Mouse (Mus musculus) lung, postnatal 25 days (tissue): ENCODE results near the gene Rpa1.
"Not testable (repeated sequence)": the region's sequence is repeated elsewhere in the genome, so short reads cannot be mapped to it uniquely, and the experiment has no call there.

Experiments used
- DNase-seq: peaks from one replicate; pipeline ENCODE4 v3.0.0; 2022; ENCODE audit warnings: low spot score

Gene Rpa1

DNA sequence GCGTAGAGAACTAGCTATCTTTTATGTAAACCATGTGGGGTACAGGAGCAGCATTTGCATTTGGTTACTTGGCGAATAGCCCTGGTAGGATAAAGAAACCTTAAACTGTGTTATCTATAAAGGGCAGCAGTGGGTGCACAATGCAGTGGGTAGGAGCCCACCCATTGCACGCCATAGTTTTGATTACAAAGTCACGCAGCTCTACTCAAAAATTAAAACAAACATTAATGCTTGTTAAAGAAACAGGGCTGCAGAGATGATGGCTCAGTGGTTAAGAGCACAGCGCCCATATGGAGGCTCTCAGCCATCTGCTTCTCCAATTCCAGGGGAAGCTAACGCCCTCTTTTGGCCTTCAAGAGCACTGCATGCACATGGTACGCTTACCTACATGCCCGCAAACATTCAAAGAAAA lies 24.8 kb downstream of the Rpa1 start:
- DNase-seq, result no peak

DNA sequence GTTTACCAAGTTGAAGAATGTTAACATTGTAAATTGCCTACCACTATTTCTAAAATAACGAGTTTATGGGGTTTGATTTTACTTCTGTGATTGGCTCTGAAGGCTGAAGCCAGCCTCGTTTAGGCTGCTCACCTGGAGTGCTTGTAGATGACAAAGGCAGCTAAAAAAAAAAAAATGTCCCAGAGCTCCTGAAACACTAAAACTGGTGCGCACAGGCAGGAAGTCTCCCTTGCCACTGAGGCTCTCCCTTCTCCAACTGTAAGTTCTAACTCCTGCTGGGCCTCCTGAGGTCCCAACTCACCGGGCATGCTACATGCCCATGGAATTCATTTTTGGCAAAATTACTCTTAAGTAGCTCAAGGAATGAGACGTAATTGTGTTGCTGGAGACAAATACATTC lies 28.9 kb downstream of the Rpa1 start:
- DNase-seq, result no peak

DNA sequence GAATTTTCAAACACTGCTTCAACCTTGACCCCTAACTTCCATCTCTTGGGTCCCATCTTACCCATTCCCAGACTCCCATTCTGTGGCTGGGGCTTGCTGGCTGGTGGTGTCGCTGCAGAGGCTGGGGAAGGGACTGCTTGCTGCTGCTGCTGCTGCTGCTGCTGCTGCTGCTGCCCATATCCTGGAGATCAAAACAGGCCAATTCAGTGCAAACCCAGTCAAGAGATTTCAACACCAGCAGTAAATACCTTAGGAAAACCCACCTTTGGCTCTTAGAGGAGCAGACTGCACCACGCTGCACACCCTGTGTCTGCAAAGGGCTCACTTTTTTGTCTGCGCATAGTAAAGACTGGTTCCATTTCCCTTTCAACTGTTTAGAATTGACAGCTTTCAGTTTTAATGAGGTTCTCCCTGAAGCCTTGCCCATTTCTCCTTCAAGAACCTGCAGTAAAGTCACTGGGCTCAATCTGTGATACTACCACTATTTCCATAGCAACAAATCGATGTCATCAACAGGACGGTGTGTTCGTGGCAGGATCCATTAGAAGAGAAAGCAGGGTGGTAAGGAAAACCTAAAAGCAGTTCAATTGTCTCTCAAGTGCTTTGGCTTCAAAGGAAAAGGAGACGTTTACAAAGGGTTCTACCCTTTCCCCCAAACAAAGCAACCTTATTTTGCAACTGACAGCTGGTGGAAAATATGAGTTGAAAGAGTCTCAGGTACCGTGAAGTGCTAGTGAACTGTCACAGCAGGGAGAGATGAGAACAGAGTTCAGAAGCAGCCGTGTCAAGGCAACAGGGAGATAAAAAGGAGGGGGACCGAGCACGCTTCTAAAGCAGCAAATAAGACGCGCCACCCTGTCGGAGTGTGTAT lies 29.5 kb downstream of the Rpa1 start:
- no peak for DNase-seq

DNA sequence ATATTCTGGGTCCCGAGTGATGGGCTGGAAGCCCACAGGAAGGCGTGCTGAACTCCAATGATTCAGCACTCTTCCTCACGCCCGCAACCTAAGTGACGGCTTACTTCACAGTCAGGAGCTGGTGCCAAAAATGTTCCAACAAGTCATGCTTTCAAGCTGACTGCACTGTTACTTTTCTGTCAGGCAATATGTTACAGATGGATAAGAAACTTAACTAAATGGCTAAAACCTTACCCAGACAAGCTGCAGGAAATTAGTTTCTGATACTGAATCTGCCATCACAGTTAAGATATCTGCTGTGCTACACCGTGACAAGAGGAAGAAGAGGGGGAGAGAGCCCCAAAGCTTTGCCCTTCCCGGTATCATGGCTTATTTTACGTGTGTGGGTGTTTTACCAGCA lies 34.3 kb downstream of the Rpa1 start:
- DNase-seq, result no peak

DNA sequence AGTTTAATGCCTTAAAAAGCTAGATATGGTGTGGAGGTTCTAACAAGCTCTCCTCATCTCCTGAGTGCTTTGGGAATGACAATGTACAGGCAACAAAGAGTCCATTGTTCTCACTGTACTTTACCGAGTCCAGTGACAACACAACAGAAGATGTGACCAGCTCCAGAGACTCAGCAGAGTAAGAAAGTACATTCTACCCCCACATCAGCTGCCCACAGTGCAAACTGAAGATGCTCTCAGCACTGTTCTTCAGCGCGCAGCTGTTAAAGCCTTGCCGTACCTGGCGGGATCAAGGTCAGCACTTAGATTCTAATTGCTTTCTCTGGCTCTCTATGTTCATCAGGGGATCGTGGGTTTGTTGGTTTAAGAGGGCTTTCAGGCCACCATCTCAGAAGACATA lies 36.4 kb downstream of the Rpa1 start:
- no peak for DNase-seq

DNA sequence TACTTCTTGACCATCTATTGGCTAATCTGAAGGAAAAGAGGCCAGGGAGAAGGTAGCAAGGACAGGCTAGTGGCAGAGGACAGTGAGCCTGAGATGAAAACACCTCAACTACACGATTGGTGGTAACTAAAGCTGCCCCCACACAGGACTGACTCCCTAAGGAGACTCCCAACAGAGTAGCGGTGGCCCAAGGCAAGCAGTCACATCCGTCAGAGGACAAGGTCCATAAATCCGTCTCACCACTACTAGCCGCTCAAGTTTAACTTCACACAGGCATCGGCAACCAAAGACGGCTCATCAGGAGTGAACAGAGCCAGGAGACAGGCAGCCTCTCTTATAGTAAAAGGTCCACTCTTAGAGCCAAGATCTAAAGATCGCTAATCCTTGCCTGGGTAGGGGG lies 37.3 kb downstream of the Rpa1 start:
- no peak for DNase-seq

DNA sequence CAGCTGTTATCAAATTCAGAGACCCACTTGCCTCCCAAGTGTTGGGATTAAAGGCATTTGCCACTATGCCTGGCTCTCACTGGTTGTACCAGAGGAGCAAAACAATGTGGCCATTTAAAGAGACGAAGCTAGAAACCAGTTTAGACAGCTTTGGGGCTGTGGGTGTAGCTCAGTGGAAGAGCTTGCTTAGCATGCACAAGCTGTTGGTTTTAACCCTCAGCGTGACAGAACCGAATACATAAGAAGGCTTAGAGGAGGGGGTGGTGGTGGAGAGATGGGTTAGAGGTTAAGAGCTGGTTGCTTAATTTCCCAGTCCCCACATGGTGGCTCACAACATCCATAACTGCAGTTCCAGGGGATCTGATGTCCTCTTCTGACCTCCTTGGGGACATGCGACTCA lies 39.5 kb downstream of the Rpa1 start:
- DNase-seq, result no peak

DNA sequence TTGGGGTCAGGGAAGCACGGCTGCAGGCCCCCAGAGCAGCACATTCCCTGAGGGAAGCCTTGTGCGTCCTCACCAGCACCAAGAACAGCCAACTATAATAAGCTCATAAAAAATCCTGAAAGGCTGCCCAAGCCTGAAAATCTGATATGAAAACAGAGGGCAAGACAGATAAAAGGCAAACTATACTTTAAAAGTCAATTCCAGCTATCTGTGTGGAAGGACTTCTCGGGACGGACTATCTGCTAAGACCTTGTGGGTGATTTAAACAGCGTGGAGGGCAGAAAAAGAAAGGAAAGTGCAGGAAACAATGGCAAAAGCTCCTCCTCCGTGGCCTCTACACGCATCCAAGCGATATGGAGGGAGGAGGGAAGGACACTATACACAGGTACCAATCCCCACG lies 43.3 kb downstream of the Rpa1 start:
- no peak for DNase-seq

DNA sequence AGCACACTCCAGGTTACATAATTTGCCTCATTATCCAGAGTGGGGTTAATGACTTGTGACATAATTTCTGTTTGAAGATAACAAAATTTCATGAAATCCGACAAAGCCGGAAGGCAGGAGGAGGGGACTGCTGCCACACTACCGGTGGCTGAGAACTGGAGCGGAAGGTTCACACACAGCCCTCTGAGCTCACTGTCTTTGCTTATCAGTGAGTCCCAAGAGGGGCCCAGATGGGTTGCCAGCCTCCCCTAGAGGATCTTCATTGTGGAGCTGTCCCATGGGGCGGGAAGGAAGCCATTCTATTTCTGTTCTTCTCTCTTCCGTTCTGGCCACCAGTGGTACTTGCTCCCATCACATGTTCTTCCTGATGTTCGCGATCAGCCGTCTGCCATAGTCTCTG lies 47.2 kb downstream of the Rpa1 start:
- DNase-seq, result no peak

DNA sequence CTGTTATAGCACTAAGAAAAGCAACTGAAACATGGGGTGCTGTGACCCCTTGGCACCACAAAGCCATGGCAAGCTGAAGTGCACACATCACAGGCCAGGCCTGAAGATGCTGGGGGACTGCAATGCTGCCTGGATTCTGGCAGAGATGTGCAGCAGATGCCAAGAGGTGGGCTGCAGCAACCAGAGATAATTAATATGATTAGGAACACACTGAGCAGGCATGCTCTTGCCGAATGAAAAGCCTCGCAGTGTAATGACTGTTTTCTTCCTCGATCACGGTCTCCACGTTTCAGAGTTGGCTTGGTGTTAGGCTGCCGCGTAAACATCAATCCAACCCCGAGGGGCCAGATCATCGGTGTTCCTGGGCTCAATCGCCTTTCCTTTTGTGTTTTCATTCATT lies 48.3 kb downstream of the Rpa1 start:
- no peak for DNase-seq

DNA sequence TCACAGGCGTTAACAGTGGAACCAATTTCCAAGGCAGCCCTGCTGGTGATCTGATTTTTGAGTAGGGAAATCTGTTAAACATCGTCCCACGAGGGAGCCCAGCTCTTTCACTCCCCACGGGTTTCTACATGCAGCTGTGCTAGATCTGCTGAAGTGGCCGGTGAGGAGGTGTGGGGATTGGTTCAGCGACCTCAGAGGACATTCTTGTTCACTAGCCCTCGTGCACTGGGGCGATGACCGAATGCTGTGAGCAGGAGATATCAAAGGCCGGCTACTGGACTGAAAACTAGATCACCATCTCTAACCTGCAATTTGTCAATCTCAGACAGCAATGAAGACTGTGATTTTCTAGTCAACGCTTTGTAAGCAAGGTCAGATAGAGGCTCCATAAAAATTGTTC lies 49.6 kb downstream of the Rpa1 start:
- DNase-seq, result peak; percentile 26

DNA sequence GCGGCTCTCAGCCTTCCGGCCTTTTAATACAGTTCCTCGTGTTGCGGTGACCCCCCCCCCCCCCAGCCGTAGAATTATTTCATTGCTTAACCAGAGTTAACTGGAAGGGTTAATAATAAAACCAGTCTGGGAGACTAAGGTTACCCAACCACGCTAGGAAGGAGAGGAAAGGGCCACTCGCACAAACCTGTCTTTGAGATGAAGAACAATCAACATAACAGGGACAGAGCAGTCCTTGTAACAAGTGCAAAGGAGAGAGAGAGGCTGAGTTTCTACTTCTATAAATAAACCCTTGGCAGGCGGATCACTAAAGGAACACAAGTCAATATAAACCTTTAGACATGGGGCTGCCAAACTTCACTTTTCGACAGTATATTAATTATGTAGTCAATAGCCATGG lies 50.5 kb downstream of the Rpa1 start:
- peak; percentile 37 for DNase-seq

DNA sequence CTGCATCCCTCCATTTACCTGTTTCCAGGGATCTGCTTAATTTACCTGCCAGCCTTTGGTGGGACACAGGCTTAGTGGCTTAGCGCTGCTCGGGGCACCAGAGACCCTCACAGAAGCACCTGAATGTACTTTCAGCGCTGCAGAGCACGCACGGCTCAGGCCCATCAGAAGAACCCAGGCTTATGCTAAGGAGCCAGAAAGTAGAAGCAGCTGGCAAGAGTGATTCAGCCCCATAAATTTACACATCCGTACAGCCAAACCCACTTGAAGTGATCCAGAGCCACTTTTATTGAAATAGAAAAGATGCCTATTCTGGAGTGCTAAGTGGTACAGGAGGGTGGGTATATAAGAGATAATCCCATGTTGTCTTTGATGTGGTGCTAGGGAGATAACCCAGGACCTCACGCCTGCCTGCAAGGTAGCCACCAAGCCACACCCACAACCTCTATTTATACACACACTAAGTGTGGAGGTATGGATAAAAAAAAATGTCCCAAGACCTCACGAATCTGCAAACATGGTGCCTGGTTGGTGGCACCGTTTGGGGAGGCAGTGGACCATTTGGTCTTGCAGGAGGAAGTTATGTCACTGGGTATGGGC lies 51.6 kb downstream of the Rpa1 start:
- DNase-seq, result no peak

DNA sequence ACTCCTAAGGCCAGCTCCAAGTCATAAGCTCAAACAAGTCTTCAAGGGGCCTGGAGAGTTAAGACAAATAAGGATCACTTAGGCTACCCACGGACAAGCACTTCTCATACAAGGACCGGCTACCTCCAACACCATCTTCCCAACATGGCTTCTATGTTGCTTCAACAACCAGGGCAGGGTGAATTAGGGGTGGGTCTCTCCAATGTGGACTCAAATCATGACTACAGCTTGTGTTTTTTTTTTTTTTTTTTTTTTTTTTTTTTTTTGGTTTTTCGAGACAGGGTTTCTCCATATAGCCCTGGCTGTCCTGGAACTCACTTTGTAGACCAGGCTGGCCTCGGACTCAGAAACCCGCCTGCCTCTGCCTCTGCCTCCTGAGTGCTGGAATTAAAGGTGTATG lies 52.6 kb downstream of the Rpa1 start:
- not testable (repeated sequence) for DNase-seq

DNA sequence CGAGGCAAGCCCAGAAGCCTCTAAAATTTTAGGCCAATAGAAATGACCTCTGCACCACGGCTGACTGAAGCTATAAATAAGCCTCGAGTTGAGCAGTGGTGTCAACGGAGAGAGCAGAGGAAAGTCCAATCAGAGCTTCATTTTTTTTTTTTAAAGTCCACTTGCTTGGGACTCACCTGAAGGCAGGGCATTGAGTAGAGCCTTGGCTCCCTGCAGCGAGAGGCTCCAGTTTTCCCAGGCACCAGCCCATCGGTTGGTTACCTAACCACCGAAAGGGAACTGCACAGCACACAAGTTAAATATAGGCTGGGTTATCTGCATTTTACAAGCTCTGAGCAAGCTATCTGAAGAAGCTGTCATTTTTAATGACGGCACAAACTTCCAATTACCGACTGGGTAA lies 53.3 kb downstream of the Rpa1 start:
- no peak for DNase-seq

DNA sequence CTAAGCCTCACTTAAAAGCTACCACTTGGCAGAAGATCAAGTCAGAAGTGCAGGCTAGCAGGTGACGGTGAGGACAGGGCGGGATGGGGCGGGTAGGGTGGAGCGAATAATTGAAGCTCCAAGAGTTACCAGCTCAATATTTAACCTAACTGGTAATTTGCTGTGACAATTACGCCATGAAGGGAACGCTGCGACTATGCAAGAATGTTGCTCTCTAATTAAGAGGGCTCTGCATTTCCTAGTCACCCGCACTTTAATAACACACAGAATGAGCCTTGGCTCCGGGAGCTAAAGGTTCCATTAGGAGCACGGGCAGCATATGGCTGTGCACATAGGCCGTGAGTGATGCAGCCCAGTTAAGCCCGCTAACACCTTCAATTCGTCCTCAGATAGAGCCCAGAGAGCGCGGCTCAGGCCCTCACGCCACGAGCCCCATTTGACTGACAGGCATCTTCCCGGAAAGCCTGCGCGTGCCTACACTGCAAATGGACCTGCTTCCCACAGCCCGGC lies 54.2 kb downstream of the Rpa1 start:
- DNase-seq, result no peak

DNA sequence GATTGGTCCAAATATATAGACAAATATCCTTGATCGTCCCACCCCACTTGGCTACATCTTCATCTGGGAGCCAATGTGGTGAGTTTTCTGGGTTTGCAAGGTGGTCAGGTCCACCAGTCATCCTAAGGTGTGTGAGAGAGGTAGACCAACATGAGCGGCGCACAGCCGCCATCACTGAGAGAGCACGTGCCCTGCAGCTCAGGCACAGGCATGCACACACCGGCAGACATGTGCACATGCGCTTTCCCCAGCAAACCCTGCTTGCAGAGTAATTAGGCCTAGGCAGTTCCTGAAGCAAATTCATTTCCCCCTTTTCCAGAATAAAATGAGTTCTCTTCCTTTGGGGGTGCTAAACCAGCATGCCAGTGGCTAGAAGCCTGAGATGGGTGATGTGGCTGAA lies 55.8 kb downstream of the Rpa1 start:
- no peak for DNase-seq

DNA sequence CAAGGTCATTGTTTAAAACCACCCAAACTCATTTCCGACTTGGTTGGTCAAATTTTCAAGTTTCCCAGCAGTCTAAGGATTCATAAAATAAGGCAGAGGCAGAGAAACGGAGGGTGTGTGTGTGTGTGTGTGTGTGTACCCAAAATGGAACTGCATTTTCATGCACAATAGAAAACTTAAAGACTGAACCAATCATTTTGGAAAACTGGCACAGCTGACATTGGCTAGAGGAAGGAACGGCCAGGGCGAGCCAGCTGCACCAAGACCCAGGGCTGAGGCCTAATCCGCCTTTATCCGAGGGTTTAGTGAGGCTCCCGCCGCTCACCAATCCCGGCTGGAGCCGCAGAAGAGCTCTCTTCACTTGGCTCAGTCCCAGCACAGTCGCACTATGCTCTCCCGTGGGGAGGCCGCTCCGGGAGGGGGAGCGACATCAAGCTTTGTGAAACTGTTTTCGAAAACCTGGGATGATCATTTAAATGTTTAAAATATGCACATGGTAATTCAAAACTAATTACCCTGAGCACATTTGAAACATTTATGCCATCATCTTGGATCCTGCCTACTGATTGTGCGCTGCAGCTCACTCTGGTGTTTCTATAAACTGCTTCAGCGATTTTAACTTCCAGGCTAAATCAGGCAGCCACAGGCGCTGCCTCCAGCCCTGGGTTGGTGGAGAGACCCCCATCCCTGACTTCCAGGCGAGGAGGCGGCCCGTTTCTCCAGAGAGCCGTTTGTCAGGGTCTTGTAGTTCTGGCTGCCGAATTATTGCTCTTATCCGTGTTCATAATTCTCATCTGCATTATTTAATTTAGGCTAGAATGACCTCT lies 56.5 kb downstream of the Rpa1 start:
- no peak for DNase-seq

DNA sequence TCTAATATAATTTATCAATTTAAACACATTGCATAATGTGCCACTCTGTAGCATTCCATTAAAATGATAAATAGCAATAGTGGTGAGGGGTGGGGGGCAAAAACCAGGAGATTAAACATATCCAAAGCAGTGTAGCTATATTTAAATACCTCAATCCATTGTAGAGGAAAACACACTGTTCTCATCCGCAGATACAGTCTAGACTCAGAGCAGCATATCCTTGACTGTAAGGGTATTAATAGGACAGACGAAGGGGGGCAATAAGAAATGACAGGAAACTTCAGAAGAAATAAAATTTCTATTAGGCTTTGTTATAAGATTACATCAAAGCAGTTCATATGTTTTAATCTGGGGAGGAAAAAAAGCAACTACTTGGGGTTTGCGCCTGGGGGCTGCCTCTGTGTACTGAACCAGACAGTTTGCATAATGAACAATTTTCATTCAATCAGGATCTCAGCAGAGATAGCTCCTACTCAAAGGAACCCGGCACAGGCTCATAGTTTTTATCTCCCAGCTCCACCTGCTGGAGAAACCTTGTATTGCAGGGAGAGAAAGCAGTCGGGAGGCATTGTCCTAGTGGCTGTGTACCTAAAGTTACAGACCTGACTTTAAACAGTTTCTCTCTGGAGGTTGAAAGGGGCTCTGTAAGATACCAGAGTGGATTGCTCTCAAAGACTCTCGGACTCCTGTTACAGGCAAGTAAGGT lies 57.4 kb downstream of the Rpa1 start:
- DNase-seq, result peak; percentile 91

DNA sequence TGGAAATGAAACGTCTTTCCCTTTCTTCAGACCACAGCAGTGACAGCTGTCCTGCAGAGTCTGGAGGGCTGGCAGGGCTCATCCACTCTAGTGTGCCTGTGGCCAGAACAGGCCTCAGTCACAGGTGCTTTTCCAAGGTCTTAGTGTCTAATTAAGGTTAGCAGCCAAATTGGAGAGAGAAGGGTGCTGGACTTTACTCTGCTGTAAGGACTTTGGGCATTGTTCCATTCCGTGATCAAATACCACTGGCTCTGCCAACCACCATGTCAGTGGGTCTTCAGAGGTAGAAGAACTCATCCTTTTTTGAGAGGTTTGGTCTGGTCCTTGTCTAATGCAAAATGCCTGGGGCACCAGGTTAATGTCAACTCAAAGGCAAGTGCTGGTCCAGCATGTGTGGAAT lies 59.0 kb downstream of the Rpa1 start:
- DNase-seq, result no peak

DNA sequence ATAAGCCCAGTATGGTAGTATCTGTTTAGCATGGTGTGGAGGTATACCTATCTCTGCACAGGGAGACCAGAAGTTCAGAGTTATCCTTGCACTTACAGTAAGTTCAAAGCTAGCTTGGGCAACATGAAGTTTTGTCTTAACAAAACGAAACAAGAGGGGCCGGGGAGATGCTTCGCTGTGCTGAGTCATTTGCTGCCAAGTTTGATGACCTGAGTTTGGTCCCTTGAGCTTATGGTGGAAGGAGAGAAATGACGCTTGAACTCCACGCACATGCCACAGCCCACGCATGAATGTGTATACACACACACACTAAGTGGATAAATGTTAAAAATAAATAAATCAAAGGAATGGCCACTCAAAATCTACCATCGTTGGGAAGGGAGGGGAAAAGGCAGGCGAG lies 59.6 kb downstream of the Rpa1 start:
- DNase-seq, result no peak

DNA sequence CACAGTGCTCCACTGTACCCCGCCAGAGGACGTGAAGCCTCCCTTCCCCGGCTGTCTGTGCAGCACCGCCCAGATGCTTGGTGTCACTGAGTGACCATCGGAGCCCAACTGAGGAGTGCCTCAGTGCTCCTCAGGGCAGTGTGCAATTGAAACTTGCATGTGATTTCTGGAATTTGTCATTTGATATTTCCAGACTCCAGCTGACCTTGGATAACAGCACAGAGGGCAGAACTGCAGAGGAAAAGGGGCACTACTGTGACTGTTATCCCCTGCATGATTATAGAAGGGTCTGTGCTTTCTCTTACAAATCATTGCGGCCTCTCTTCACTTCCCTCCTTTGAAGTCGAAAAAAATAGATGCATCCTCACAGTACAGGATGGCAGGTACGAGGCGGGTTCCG lies 60.2 kb downstream of the Rpa1 start:
- DNase-seq, result no peak
